Mouse (Mus musculus): ENCODE measurements around the gene Fto. TPM values are rescaled to one million over a fixed set of nuclear protein-coding genes. Genes with fewer than 3 reads are reported as not detected.

Gene Fto
- polyA plus RNA-seq, 2 experiments from 2014 or later = 58.0 to 63.8 TPM

GRCm38 (mm10) chr8:91504360-91504759 lies 191.0 kb downstream of the Fto start:
- no peak for ATAC-seq

DNA sequence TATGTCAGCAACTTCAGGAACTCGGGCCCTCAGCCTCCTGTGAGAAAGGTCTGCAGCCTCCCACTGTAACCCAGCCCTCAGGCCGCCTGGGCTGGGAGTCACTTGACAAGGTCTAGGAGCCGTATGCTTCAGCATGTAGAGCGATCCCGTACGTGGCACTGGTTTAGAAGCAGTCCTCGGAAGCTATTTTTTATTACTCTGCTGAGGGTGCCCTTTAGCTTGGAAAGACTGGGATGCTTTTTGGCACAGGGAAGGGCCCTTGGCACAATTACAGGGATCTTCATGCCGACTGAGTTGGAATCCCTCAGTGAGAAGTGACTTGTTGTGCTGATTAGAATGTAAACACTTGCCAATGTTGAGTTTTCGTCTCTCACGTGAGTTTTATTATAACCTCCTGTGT lies 191.6 kb downstream of the Fto start:
- no peak for ATAC-seq

DNA sequence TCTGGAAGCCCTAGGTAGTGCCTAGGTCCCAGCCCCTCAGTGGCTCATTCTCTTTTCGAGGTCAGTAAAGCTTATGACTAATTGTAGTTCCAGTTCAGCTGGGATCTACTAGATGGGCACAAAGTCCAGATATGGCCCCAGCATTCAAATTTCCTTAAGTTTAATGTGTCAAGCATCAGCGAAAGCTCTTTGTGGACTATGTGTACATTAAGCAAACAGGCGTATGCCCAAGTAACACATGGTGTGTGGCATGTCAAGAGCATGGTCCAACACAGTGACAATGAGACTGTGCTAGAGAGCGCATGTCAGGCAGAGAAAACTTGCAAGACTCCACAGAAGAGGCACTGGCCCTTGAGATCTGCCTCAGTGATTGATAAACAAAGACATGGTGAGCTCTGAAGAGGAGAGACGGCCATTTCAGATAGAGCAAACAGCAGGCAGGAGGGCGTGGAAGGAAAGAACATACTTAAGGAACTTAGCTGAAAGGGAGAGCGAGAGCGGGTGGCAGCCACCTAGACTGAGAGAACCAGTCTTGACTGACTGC lies 192.2 kb downstream of the Fto start:
- no peak for ATAC-seq

GRCm38 (mm10) chr8:91505997-91506672 lies 192.8 kb downstream of the Fto start:
- no peak for ATAC-seq

DNA sequence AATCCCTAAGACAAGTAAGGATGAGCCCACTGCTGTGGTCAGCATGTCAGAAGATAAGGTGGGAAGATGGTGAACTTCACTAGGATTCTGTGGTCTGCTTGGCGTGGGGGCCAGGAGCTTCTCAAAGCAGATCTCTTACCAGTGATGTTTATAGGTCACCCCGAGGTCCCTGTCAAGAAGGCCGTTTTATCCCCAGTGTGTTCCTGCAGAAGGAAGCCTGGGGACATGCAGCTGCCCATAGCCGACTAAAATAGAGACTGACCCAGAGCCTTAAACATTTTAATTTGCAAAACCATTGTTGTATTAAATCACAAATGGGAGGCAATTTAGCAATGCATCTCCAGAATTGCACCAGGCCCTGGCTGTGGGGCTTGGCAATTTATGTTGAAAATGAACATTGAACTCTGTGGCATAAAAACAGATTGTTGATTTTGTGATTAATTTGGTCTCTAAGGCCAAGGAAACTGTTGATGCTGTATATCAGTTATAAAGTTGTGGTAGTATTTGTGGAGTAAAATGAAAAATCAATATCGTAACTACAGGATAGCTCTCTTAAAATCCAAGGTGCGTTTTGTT lies 193.4 kb downstream of the Fto start:
- ATAC-seq = no peak

- no peak for ATAC-seq
These were observed 194.4 kb downstream of the Fto start for GRCm38 (mm10) chr8:91507681-91508097.

DNA sequence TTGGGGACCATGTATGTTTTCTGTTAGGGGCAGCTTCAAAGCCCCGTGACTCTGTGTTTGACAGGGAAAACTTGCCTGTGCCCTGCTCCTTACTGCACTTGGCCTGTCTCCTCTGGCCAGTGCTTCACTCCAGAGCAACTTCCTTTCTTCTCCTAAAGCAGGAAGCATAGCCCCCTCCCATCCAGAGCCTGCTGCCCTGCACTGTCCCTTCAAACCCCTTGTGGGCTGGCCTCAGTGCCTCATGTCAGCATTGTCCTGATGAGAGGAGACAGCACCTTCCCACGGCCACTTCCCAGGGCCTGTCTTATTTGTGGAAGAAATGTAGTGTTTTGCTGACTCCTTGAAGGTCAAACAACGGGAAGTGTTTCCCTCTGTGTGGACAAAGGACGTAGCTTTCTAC lies 195.0 kb downstream of the Fto start:
- no peak for ATAC-seq

DNA sequence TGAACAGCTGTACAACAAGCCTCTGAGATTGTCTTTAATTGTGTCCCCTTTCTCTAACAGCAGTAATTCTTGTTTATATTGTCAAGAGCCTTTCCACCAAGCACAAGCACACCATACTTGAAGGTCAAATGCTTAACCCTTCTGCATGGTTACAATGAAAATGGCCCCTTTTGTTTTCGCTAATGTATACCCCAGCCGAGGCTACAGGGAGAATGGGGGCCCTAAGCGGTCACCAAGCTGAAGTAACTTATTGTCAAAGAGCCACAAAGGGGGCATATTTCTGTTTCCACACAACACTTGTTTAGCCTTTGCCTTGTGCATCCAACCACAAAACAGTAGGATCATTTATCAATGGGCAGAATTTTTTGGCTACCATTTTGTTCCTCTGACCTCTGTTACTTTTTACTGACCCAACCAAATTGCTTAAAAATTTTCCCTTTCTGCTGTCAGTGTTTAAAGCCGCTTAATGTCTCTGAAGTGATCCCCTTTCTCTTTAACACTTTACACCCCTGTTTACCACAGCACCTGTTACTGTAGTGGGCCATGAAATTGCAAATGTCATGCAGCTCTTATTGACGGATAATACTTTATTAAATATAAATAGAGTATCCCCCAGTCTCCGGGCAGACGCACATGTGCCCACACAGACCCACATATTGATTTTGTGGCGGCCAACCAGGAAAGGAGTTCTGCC lies 196.0 kb downstream of the Fto start:
- ATAC-seq = no peak

- no peak for ATAC-seq
These were observed 196.6 kb downstream of the Fto start for GRCm38 (mm10) chr8:91509900-91510260.

GRCm38 (mm10) chr8:91510716-91511115 lies 197.4 kb downstream of the Fto start:
- ATAC-seq = no peak

GRCm38 (mm10) chr8:91511943-91512342 lies 198.6 kb downstream of the Fto start:
- ATAC-seq = no peak

DNA sequence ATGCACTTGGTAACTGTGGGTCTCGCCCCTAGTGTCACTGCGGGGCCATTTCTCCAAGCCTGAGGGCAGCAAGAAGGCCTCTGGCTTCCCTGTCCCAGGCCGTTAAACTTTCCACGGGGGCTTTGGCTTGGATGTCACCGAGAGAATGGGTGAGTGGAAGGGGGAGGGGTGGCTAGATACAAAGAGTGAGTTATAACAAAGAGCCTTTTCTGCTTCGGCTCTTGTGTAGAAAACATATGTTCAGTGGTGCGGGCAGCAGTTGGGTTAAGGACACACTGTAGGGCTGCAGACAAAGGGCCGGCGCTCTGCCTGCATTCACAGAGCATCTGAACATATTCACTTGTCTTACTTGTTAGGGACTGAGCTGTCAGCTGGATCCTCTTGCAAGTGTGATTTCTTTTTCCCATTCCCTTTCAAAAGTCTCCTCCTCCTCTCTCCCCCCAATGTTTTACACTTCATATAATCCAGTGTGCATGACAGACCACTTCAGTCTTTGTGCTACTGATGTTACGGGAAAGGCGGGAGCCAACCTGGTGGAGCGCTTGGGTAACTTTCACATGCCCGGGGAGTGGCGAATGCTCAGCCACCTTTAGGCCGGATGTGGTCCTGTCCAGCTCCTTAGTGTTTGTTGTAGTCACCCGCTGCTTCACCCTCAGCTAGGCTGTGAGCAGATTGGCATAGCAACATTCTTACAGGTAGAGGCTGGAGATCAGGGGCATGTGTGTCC lies 201.6 kb downstream of the Fto start:
- ATAC-seq = no peak

DNA sequence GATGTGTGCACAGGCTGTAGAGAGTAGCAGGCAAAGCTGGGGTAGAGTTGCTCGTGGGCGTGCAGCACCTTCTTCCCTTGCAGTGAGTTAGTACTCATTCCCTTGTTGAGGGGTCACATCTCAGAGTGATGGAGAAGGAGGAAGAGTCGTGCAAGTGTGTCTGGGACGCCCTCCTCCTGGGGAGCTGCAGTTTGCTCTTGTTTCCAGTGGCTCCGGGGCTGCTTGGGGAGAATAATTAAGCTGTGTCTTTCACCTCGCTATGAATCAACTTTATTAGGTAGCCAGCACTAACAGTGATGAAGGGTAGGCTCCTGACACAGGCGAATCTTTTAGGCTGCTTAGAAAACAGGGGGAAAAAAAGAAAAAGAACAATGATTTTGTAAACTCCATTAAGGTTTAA lies 203.1 kb downstream of the Fto start:
- ATAC-seq = no peak

DNA sequence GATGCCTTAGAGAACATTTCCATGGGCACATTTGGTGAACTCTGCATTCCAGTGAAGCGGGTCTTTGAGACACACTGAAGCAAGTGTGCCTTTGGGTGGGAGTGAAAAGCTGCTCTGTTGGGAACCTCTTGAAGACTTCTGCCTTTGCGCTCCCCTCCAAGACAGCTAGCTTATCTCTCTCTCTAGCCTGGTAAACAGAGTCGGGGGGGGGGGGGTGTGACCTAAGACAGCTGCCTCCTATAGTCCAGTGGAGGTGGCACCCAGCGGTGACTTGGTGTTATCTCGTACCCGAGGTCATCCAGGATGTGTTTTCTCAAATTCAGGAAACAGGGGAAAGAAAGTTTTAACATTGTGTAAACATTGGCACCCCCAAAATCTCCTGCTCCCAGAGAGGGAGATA lies 204.8 kb downstream of the Fto start:
- ATAC-seq = no peak

DNA sequence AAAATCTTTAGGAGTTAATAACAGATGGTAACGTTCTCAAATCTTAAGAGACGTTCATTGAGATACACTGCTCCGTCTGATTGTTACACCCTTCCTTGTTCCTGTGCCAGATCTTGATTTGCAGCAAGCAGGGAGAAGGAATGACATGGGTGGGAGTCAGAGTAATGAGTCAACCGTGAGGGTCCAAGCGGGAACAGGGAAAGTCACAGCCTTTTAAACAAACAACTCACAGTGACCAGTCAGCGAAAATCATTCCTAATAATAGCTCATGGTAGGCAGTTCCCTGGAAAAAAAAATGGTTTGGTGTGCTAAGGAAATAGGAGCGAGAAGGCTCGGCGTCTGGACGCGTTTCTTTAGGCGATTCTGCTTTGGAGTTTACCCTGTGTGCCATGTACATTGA lies 208.9 kb downstream of the Fto start:
- no peak for ATAC-seq

DNA sequence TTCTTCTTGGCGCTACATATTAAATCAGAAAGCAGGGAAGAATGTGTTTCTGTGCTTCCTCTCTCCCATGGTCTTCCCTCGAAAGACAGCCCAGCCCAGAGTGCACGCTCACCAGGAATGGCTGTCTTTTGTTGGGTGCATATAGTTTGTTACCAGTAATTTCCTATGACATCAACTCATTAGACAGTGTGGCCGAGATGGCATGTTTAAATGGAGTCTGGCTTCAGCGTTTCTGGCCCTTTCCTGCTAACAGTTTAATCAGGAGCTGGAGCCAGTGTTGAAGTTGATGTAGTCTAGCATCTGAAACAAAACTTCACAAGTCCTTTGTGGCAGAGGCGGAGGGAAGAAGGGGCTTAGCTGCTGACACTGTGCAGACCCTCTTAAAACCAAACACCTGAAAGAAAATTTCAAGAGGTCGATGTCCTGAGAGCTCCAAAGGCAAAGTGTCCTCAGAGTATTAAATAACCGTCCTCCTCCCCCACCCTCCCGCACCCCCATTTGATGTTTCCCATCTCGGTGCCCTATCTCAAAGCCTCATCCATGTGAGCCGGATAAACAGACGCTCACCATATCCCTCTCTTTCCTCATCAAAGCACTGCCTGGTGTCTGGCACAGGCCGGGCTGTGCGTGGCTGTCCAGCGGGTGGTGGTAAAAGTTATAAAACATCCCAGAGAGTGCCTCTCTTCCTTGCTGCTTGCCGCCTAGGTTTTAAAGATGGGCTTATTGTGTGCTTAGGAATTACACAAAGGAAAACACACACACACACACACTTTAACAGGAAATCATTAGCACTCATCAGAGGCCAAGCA lies 210.9 kb downstream of the Fto start:
- no peak for ATAC-seq

GRCm38 (mm10) chr8:91524865-91525250 lies 211.5 kb downstream of the Fto start:
- ATAC-seq = no peak

- no peak for ATAC-seq
These were observed 212.1 kb downstream of the Fto start for GRCm38 (mm10) chr8:91525342-91525817.

DNA sequence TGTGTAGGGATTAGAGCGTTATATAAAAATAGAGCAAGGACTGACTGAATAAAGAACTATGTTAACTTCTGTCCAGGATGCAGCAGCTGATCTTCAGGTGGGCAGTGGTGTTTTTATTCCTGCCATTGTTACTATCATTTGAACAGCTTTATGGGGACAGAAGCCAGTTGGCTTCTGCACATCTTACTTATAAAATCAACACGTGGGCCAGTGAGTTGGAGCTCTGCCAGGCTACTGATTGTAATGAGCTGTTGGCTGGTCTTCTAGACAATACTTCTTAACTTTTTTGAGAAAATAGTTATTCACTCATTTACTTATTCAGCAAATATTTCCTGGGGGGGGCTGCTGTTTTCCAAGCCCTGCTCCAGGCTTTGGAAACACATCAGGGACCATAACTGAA lies 215.6 kb downstream of the Fto start:
- no peak for ATAC-seq

DNA sequence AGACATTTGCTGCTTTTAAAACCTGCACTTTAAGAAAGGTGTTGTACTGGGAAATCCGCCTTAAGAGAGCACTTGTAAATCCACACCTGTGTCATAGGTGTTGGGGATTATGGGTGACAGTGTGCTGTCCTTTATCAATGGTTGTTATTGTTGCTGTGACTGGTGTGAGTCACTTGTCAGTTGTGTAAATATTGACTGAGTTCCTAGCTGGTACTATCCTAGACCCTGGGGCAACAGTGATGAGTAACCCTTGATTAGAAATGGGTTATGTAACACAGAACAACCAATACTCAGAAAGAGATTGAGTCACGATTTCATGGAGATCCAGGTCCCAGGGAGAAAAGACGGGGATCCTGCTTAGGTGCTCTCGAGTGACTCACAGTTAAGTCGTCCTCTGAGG lies 216.4 kb downstream of the Fto start:
- ATAC-seq = no peak

DNA sequence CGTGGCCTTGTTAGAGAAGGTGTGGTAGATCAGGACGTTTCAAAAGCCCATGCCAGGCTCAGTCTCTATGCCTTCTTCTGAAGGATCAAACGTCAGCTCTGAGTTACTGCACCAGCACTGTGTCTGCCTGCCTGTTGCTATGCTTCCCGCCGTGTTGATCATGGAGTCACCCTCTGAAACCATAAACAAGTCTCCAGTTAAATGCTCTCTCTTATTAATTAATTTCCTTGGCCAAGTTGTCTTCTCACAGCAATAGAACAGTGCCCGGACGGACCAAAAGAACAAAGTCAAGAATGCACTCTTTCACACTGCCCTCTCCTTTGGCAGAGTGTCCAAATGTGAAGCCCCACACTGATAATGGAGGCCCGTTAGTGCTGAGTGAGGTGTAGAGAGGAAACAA lies 217.3 kb downstream of the Fto start:
- no peak for ATAC-seq

- no peak for ATAC-seq
These were observed 218.6 kb downstream of the Fto start for GRCm38 (mm10) chr8:91531971-91532370.
